Mouse (Mus musculus): Measurements from ENCODE around the gene Ppp2r5b. TPM values are rescaled to one million over a fixed set of nuclear protein-coding genes. Genes with fewer than 3 reads are reported as not detected.

Ppp2r5b gene
- polyA plus RNA-seq, 1 experiment = 58.7 TPM

DNA sequence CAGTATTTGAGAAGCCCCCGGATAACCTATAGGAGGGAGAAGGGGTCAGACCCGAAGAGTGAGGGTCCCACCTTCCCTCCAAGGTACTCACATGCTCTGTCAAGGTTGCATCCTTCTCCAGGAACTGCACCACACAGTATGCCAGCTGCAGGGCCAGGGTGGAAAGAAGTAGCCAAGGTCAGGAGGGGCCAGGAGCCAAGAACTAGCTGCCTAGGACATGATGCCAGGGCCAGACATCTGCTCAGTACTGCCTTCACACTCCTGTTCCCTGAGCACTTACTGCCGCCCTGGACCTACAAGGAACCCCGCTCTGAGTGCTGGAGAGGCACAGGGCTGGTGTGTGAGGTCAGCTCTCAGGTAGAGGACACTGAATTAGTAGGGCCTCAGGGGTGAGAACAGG is 5.3 kb downstream of the Ppp2r5b start:
- 84% methylated on average over 4 of the region's 4 CpGs for WGBS
- TF ChIP-seq POLR2A (IDR thresholded peaks at IDR 0.05; ENCODE audit: borderline replicate concordance, extremely low read depth, low read depth, low read length) (no peak), CTCF (IDR thresholded peaks at IDR 0.05; ENCODE audit: insufficient read depth, low read length) (no peak)
- Histone ChIP-seq H3K4me1 (ENCODE audit: control insufficient read depth, insufficient read depth, low read length) (peaks cover 5% of the 10 kb centered on the region), H3K4me3 (replicated peaks; ENCODE audit: extremely low read depth, low read depth, low read length) (no peak overlapping the region)
- DNase-seq = no peak

GRCm38 (mm10) chr19:6227864-6228263 is 7.8 kb downstream of the Ppp2r5b start:
- DNase-seq = no peak
- H3K4me1 ChIP-seq (ENCODE audit: control insufficient read depth, insufficient read depth, low read length) = no peaks in the 10 kb centered on the region
- H3K4me3 ChIP-seq (replicated peaks; ENCODE audit: extremely low read depth, low read depth, low read length) = no peak overlapping the region
- 90% methylated on average over 4 of the region's 4 CpGs for WGBS
- no peak for TF ChIP-seq POLR2A (IDR thresholded peaks at IDR 0.05; ENCODE audit: borderline replicate concordance, extremely low read depth, low read depth, low read length)
- no peak for TF ChIP-seq CTCF (IDR thresholded peaks at IDR 0.05; ENCODE audit: insufficient read depth, low read length)

DNA sequence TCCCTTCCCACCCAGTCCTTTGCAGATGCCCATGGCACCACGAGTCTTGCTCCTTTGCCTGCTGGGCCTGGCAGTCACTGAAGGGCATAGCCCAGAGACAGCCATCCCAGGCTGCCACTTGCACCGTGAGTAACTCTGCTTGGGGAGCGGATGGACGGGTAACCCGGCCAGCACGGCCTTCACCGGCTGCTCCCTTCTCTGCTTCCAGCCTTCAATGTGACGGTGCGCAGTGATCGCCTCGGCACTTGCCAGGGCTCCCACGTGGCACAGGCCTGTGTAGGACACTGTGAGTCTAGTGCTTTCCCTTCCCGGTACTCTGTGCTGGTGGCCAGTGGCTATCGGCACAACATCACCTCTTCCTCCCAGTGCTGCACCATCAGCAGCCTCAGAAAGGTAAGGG is 8.9 kb downstream of the Ppp2r5b start:
- no peak for DNase-seq
- TF ChIP-seq CTCF (IDR thresholded peaks at IDR 0.05; ENCODE audit: insufficient read depth, low read length) = no peak
- no peak for TF ChIP-seq POLR2A (IDR thresholded peaks at IDR 0.05; ENCODE audit: borderline replicate concordance, extremely low read depth, low read depth, low read length)
- Histone ChIP-seq H3K4me1 (ENCODE audit: control insufficient read depth, insufficient read depth, low read length) (no peaks in the 10 kb centered on the region), H3K4me3 (replicated peaks; ENCODE audit: extremely low read depth, low read depth, low read length) (no peak overlapping the region)
- 89% methylated on average over 14 of the region's 14 CpGs for WGBS

- no peak for TF ChIP-seq POLR2A (IDR thresholded peaks at IDR 0.05; ENCODE audit: borderline replicate concordance, extremely low read depth, low read depth, low read length)
- TF ChIP-seq CTCF (IDR thresholded peaks at IDR 0.05; ENCODE audit: insufficient read depth, low read length) = no peak
- H3K4me3 ChIP-seq (replicated peaks; ENCODE audit: extremely low read depth, low read depth, low read length) = no peak within 1 kb of the TSS
- DNase-seq = no peak
- no peaks in the 10 kb centered on the region for H3K4me1 ChIP-seq (ENCODE audit: control insufficient read depth, insufficient read depth, low read length)
- 51% methylated on average over 2 of the region's 2 CpGs for WGBS
These were observed 9.5 kb downstream of the Ppp2r5b start, which contains the start of gene Gpha2 for GRCm38 (mm10) chr19:6226135-6226534. Gpha2 (plus strand) TSS chr19:6226380.

DNA sequence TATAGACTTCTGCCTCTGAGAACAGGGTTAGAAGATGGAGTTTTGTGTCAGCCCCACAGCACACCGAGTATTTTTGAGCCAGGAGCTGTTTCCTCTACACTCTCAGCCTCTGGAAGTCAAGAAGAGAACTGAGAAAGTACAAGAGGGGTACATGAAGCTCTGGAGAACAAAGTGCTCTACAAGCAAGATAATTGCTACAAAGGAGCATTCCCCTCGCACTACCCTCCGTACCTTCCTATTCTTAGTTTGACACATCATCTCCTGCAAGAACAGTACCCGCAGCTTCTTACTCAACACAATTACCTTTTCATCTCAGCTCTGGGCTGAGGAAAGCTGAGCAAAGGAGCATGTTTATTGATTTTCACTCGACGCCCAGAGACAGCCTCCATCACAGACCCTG is 17.1 kb downstream of the Ppp2r5b start:
- H3K4me3 ChIP-seq (replicated peaks; ENCODE audit: extremely low read depth, low read depth, low read length) = no peak overlapping the region
- TF ChIP-seq CTCF (IDR thresholded peaks at IDR 0.05; ENCODE audit: insufficient read depth, low read length) (no peak), POLR2A (IDR thresholded peaks at IDR 0.05; ENCODE audit: borderline replicate concordance, extremely low read depth, low read depth, low read length) (no peak)
- 63% methylated on average over 6 of the region's 6 CpGs for WGBS
- DNase-seq = no peak
- H3K4me1 ChIP-seq (ENCODE audit: control insufficient read depth, insufficient read depth, low read length) = no peaks in the 10 kb centered on the region

DNA sequence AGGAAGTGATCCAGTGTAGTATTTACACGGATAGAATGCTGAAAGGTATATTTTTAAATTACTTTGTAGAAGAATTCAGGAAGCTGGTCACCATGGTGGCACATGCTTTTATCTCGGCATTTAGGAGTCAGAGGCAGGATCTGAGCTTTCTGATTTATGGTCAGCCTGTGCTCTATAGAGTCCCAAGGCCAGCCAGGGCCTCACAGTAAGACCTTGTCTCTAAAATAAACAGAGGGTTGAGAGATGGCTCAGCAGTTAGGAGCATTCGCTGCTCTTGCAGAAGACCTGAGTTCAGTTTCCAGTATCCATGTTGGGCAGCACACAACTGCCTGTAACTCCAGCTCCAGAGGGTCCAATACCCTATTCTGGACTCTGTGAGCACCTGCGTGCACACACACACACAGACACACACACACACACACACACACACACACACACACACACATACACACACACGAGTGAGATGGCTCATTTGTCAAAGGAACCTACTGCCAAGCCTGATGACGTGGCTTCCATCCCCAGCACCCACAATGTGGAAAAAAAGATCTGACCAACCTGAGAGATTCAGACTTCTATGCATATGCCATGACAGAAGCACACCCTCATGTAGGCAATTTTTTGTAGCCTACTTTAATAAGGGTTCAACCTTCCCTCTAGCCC is 19.5 kb downstream of the Ppp2r5b start:
- Histone ChIP-seq H3K4me1 (ENCODE audit: control insufficient read depth, insufficient read depth, low read length) (no peaks in the 10 kb centered on the region), H3K4me3 (replicated peaks; ENCODE audit: extremely low read depth, low read depth, low read length) (no peak overlapping the region)
- TF ChIP-seq CTCF (IDR thresholded peaks at IDR 0.05; ENCODE audit: insufficient read depth, low read length) (no peak), POLR2A (IDR thresholded peaks at IDR 0.05; ENCODE audit: borderline replicate concordance, extremely low read depth, low read depth, low read length) (no peak)
- DNase-seq = no peak
- WGBS = 59% methylated on average over 6 of the region's 6 CpGs

- Histone ChIP-seq H3K4me3 (replicated peaks; ENCODE audit: extremely low read depth, low read depth, low read length) (no peak overlapping the region), H3K4me1 (ENCODE audit: control insufficient read depth, insufficient read depth, low read length) (peaks cover 2% of the 10 kb centered on the region)
- no peak for DNase-seq
- WGBS = 47% methylated on average over 5 of the region's 5 CpGs
- TF ChIP-seq POLR2A (IDR thresholded peaks at IDR 0.05; ENCODE audit: borderline replicate concordance, extremely low read depth, low read depth, low read length) = no peak
- TF ChIP-seq CTCF (IDR thresholded peaks at IDR 0.05; ENCODE audit: insufficient read depth, low read length) = no peak
These were observed 29.0 kb downstream of the Ppp2r5b start for GRCm38 (mm10) chr19:6206716-6207115.

- 73% methylated on average over 2 of the region's 2 CpGs for WGBS
- H3K4me3 ChIP-seq (replicated peaks; ENCODE audit: extremely low read depth, low read depth, low read length) = no peak overlapping the region
- DNase-seq = no peak
These were observed 31.4 kb downstream of the Ppp2r5b start for GRCm38 (mm10) chr19:6204265-6204664.

GRCm38 (mm10) chr19:6184131-6184530 is 51.5 kb downstream of the Ppp2r5b start, which contains the start of gene Majin:
Majin (plus strand) TSS chr19:6184388.
- 85% methylated on average over 23 of the region's 23 CpGs for WGBS
- TF ChIP-seq CTCF (IDR thresholded peaks at IDR 0.05; ENCODE audit: insufficient read depth, low read length) = no peak
- Histone ChIP-seq H3K4me3 (replicated peaks; ENCODE audit: extremely low read depth, low read depth, low read length) (no peak within 1 kb of the TSS), H3K4me1 (ENCODE audit: control insufficient read depth, insufficient read depth, low read length) (no peaks in the 10 kb centered on the region; the same call in 1 of the 2 replicates)
- DNase-seq = no peak

More at GRCm38 (mm10) chr19:6204265-6204664, 31.4 kb downstream of the Ppp2r5b start:
- peaks cover 2% of the 10 kb centered on the region for H3K4me1 ChIP-seq (ENCODE audit: control insufficient read depth, insufficient read depth, low read length)
- TF ChIP-seq POLR2A (IDR thresholded peaks at IDR 0.05; ENCODE audit: borderline replicate concordance, extremely low read depth, low read depth, low read length) (no peak), CTCF (IDR thresholded peaks at IDR 0.05; ENCODE audit: insufficient read depth, low read length) (no peak)

GRCm38 (mm10) chr19:6182534-6182933 is 53.1 kb downstream of the Ppp2r5b start:
- no peak overlapping the region for H3K4me3 ChIP-seq (replicated peaks; ENCODE audit: extremely low read depth, low read depth, low read length)
- DNase-seq = no peak
- TF ChIP-seq POLR2A (IDR thresholded peaks at IDR 0.05; ENCODE audit: borderline replicate concordance, extremely low read depth, low read depth, low read length) = no peak
- no peak for TF ChIP-seq CTCF (IDR thresholded peaks at IDR 0.05; ENCODE audit: insufficient read depth, low read length)
- WGBS = 23% methylated on average over 3 of the region's 3 CpGs
- no peaks in the 10 kb centered on the region; the same call in 1 of the 2 replicates for H3K4me1 ChIP-seq (ENCODE audit: control insufficient read depth, insufficient read depth, low read length)

Measured in lung, adult 2 months (tissue).